Mouse (Mus musculus) spleen, adult 2 months (tissue): Measurements from ENCODE around the gene Cep57.

Experiments used
- CTCF ChIP-seq: fragments of 200-500 bp; IDR thresholded peaks from 2 replicates; pipeline ENCODE4 v1.5.1; 2011; ENCODE audit warnings: mild to moderate bottlenecking, inconsistent platforms; ENCODE audit not compliant: insufficient read depth, insufficient read length, insufficient replicate concordance; ENCODE audit errors: extremely low read depth
- POLR2A ChIP-seq: fragments of 200-500 bp; IDR thresholded peaks from 2 replicates; pipeline ENCODE4 v1.6.1; 2011; ENCODE audit warnings: low read depth, low read length, inconsistent platforms

DNA sequence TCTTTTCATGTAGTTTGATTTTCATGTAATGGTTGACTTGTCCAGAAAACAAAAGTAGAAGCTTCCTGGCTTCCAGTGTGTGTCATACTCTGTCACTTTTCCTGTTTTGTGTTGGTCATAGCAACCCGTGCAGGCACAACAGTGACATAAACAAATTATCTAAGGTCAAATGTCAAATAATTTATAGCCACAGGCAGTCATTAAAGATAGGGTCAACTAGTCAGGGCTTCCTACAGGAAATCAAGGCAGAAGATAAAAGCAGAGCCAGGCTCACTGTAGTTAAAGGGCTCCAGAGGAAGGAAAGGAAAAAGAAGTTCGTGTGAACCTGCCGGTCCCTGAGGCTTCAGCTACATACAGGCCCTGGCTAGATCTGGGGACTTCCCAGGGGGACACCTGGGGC lies 27.0 kb upstream of the Cep57 start:
- TF ChIP-seq CTCF (no peak), POLR2A (no peak)
